Mouse (Mus musculus): ENCODE measurements around the gene Unc119b.

DNA sequence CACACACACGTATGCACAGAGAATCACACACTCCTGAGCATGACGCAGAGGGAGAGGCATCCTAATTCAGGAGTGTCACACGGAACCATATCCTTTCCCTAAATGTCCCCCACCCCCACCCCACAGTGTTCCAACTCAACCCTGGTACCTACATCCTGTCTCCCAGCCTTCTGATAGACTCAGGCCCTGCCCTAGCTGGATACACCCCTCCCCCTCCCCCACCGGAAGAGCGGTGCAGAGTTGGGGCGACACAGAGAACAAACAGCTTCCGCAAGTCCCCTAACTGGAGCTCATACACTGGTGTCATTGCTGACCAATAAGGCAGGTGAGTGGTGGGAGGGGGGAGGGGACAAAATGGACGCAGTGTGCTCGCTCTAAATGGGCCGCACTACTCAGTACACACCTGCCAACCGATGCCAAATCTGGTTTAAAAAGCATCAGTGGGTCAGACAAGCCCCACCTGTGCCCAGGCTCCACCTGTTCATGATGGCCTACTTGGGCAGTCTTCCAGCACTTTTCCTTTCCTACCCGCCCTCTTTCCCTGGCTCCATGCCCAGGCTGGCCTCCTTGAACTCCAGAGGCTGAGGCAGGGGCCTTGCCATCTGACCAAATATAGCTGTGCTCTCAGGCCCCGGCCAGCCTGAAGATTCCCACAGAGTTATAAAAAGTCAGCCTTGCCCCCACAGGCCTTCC lies 46.6 kb upstream of the Unc119b start:
- no peak for TF ChIP-seq CTCF (IDR thresholded peaks at IDR 0.05; ENCODE audit: extremely low read depth, insufficient read depth, low read length)
- TF ChIP-seq POLR2A (IDR thresholded peaks at IDR 0.05; ENCODE audit: extremely low read depth, insufficient read depth, low read length), result no peak
